Mouse (Mus musculus): Measurements from ENCODE around the gene Armc12. TPM values are rescaled to one million over a fixed set of nuclear protein-coding genes. Genes with fewer than 3 reads are reported as not detected.
A peak's percentile ranks its signal among the peaks of the same experiment; 100 is the strongest.

The Armc12 gene
- polyA plus RNA-seq, 1 experiment from 2014 or later, result not detected

GRCm38 (mm10) chr17:28557772-28558171 is 27.2 kb downstream of the Armc12 start:
- H3K9me3 ChIP-seq (replicated peaks; ENCODE audit: control insufficient read depth, low read length), result no peaks in the 10 kb centered on the region
- no peaks in the 10 kb centered on the region; the same call in 1 of the 2 replicates for H3K4me1 ChIP-seq (ENCODE audit: control insufficient read depth, insufficient read depth, low read length)
- 71% methylated on average over 6 of the region's 6 CpGs for WGBS (ENCODE audit: insufficient replicate concordance)
- H3K27me3 ChIP-seq (ENCODE audit: control insufficient read depth, insufficient read depth, low read length), result no peaks in the 10 kb centered on the region
- ATAC-seq (replicated peaks; ENCODE audit: insufficient number of reproducible peaks, low FRiP score, low TSS enrichment), result no peak
- H3K36me3 ChIP-seq (ENCODE audit: control insufficient read depth, insufficient read depth, low read length), result no peaks in the 10 kb centered on the region
- H3K4me3 ChIP-seq (ENCODE audit: low read depth, low read length), result no peak overlapping the region
- H3K9ac ChIP-seq (ENCODE audit: low read depth, low read length), result no peak overlapping the region
- no peak overlapping the region for H3K27ac ChIP-seq (ENCODE audit: low read depth, low read length)
- no peak overlapping the region for H3K4me2 ChIP-seq

GRCm38 (mm10) chr17:28560598-28560997 is 30.0 kb downstream of the Armc12 start, which contains the start of gene Clps:
Clps (minus strand) TSS chr17:28560766.
- no peaks in the 10 kb centered on the region for H3K27me3 ChIP-seq (ENCODE audit: control insufficient read depth, insufficient read depth, low read length)
- no peak within 1 kb of the TSS for H3K27ac ChIP-seq (ENCODE audit: low read depth, low read length)
- 51% methylated on average over 4 of the region's 4 CpGs for WGBS (ENCODE audit: insufficient replicate concordance)
- H3K36me3 ChIP-seq (ENCODE audit: control insufficient read depth, insufficient read depth, low read length), result no peaks in the 10 kb centered on the region
- no peaks in the 10 kb centered on the region for H3K9me3 ChIP-seq (replicated peaks; ENCODE audit: control insufficient read depth, low read length)
- H3K4me2 ChIP-seq, result no peak within 1 kb of the TSS
- no peak within 1 kb of the TSS for H3K4me3 ChIP-seq (ENCODE audit: low read depth, low read length)
- H3K4me1 ChIP-seq (ENCODE audit: control insufficient read depth, insufficient read depth, low read length), result no peaks in the 10 kb centered on the region; the same call in 1 of the 2 replicates
- no peak for ATAC-seq (replicated peaks; ENCODE audit: insufficient number of reproducible peaks, low FRiP score, low TSS enrichment)
- no peak within 1 kb of the TSS for H3K9ac ChIP-seq (ENCODE audit: low read depth, low read length)

- no peaks in the 10 kb centered on the region; the same call in 1 of the 2 replicates for H3K4me1 ChIP-seq (ENCODE audit: control insufficient read depth, insufficient read depth, low read length)
- ATAC-seq (replicated peaks; ENCODE audit: insufficient number of reproducible peaks, low FRiP score, low TSS enrichment), result no peak
- no peak overlapping the region for H3K27ac ChIP-seq (ENCODE audit: low read depth, low read length)
- no peak overlapping the region for H3K9ac ChIP-seq (ENCODE audit: low read depth, low read length)
- no peaks in the 10 kb centered on the region for H3K9me3 ChIP-seq (replicated peaks; ENCODE audit: control insufficient read depth, low read length)
- H3K4me3 ChIP-seq (ENCODE audit: low read depth, low read length), result no peak overlapping the region
- no peak overlapping the region for H3K4me2 ChIP-seq
- H3K36me3 ChIP-seq (ENCODE audit: control insufficient read depth, insufficient read depth, low read length), result no peaks in the 10 kb centered on the region
- WGBS (ENCODE audit: insufficient replicate concordance), result 58% methylated on average over 7 of the region's 7 CpGs
- no peaks in the 10 kb centered on the region for H3K27me3 ChIP-seq (ENCODE audit: control insufficient read depth, insufficient read depth, low read length)
Observed at GRCm38 (mm10) chr17:28561613-28562012, 31.0 kb downstream of the Armc12 start.

GRCm38 (mm10) chr17:28565181-28565580 is 34.6 kb downstream of the Armc12 start:
- Histone ChIP-seq H3K9me3 (replicated peaks; ENCODE audit: control insufficient read depth, low read length) (no peaks in the 10 kb centered on the region), H3K4me2 (no peak overlapping the region), H3K4me3 (ENCODE audit: low read depth, low read length) (no peak overlapping the region), H3K27ac (ENCODE audit: low read depth, low read length) (no peak overlapping the region), H3K36me3 (ENCODE audit: control insufficient read depth, insufficient read depth, low read length) (no peaks in the 10 kb centered on the region), H3K4me1 (ENCODE audit: control insufficient read depth, insufficient read depth, low read length) (no peaks in the 10 kb centered on the region; the same call in 1 of the 2 replicates), H3K27me3 (ENCODE audit: control insufficient read depth, insufficient read depth, low read length) (no peaks in the 10 kb centered on the region), H3K9ac (ENCODE audit: low read depth, low read length) (no peak overlapping the region)
- no peak for ATAC-seq (replicated peaks; ENCODE audit: insufficient number of reproducible peaks, low FRiP score, low TSS enrichment)

- H3K9me3 ChIP-seq (replicated peaks; ENCODE audit: control insufficient read depth, low read length), result no peaks in the 10 kb centered on the region
- H3K27me3 ChIP-seq (ENCODE audit: control insufficient read depth, insufficient read depth, low read length), result no peaks in the 10 kb centered on the region
- WGBS (ENCODE audit: insufficient replicate concordance), result 38% methylated on average over 3 of the region's 3 CpGs
- no peak overlapping the region for H3K27ac ChIP-seq (ENCODE audit: low read depth, low read length)
- no peak overlapping the region for H3K9ac ChIP-seq (ENCODE audit: low read depth, low read length)
- no peaks in the 10 kb centered on the region for H3K4me1 ChIP-seq (ENCODE audit: control insufficient read depth, insufficient read depth, low read length)
- no peaks in the 10 kb centered on the region for H3K36me3 ChIP-seq (ENCODE audit: control insufficient read depth, insufficient read depth, low read length)
- H3K4me2 ChIP-seq, result no peak overlapping the region
- no peak for ATAC-seq (replicated peaks; ENCODE audit: insufficient number of reproducible peaks, low FRiP score, low TSS enrichment)
- no peak overlapping the region for H3K4me3 ChIP-seq (ENCODE audit: low read depth, low read length)
Observed at GRCm38 (mm10) chr17:28567541-28567940, 36.9 kb downstream of the Armc12 start.

GRCm38 (mm10) chr17:28571868-28572267 is 41.3 kb downstream of the Armc12 start:
- 78% methylated on average over 3 of the region's 3 CpGs for WGBS (ENCODE audit: insufficient replicate concordance)
- Histone ChIP-seq H3K36me3 (ENCODE audit: control insufficient read depth, insufficient read depth, low read length) (no peaks in the 10 kb centered on the region), H3K4me1 (ENCODE audit: control insufficient read depth, insufficient read depth, low read length) (no peaks in the 10 kb centered on the region), H3K9ac (ENCODE audit: low read depth, low read length) (no peak overlapping the region), H3K27ac (ENCODE audit: low read depth, low read length) (no peak overlapping the region), H3K27me3 (ENCODE audit: control insufficient read depth, insufficient read depth, low read length) (no peaks in the 10 kb centered on the region), H3K4me3 (ENCODE audit: low read depth, low read length) (no peak overlapping the region), H3K9me3 (replicated peaks; ENCODE audit: control insufficient read depth, low read length) (no peaks in the 10 kb centered on the region), H3K4me2 (no peak overlapping the region)
- no peak for ATAC-seq (replicated peaks; ENCODE audit: insufficient number of reproducible peaks, low FRiP score, low TSS enrichment)

- H3K4me2 ChIP-seq, result no peak overlapping the region
- 68% methylated on average over 7 of the region's 7 CpGs for WGBS (ENCODE audit: insufficient replicate concordance)
- no peak overlapping the region for H3K4me3 ChIP-seq (ENCODE audit: low read depth, low read length)
- H3K27ac ChIP-seq (ENCODE audit: low read depth, low read length), result no peak overlapping the region
- no peaks in the 10 kb centered on the region for H3K4me1 ChIP-seq (ENCODE audit: control insufficient read depth, insufficient read depth, low read length)
- no peaks in the 10 kb centered on the region for H3K27me3 ChIP-seq (ENCODE audit: control insufficient read depth, insufficient read depth, low read length)
- no peak overlapping the region for H3K9ac ChIP-seq (ENCODE audit: low read depth, low read length)
- no peaks in the 10 kb centered on the region for H3K36me3 ChIP-seq (ENCODE audit: control insufficient read depth, insufficient read depth, low read length)
- ATAC-seq (replicated peaks; ENCODE audit: insufficient number of reproducible peaks, low FRiP score, low TSS enrichment), result no peak
- no peaks in the 10 kb centered on the region for H3K9me3 ChIP-seq (replicated peaks; ENCODE audit: control insufficient read depth, low read length)
Observed at GRCm38 (mm10) chr17:28572521-28572920, 41.9 kb downstream of the Armc12 start.

- WGBS (ENCODE audit: insufficient replicate concordance), result 77% methylated on average over 6 of the region's 6 CpGs
Observed at GRCm38 (mm10) chr17:28572941-28573340, 42.3 kb downstream of the Armc12 start.

GRCm38 (mm10) chr17:28575244-28576125 is 44.9 kb downstream of the Armc12 start, which contains the start of gene Lhfpl5:
Lhfpl5 (plus strand) TSS chr17:28575641.
- Histone ChIP-seq H3K27ac (ENCODE audit: low read depth, low read length) (no peak within 1 kb of the TSS), H3K9ac (ENCODE audit: low read depth, low read length) (no peak within 1 kb of the TSS), H3K27me3 (ENCODE audit: control insufficient read depth, insufficient read depth, low read length) (no peaks in the 10 kb centered on the region), H3K4me2 (peak within 1 kb of the TSS; percentile 57), H3K4me1 (ENCODE audit: control insufficient read depth, insufficient read depth, low read length) (no peaks in the 10 kb centered on the region), H3K4me3 (ENCODE audit: low read depth, low read length) (peak within 1 kb of the TSS; percentile 29), H3K9me3 (replicated peaks; ENCODE audit: control insufficient read depth, low read length) (no peaks in the 10 kb centered on the region), H3K36me3 (ENCODE audit: control insufficient read depth, insufficient read depth, low read length) (no peaks in the 10 kb centered on the region)
- ATAC-seq (replicated peaks; ENCODE audit: insufficient number of reproducible peaks, low FRiP score, low TSS enrichment), result peak; percentile 53
- WGBS (ENCODE audit: insufficient replicate concordance), result 16% methylated on average over 50 of the region's 50 CpGs

More at GRCm38 (mm10) chr17:28572941-28573340, 42.3 kb downstream of the Armc12 start:
- H3K27me3 ChIP-seq (ENCODE audit: control insufficient read depth, insufficient read depth, low read length), result no peaks in the 10 kb centered on the region
- no peak overlapping the region for H3K27ac ChIP-seq (ENCODE audit: low read depth, low read length)
- H3K9me3 ChIP-seq (replicated peaks; ENCODE audit: control insufficient read depth, low read length), result no peaks in the 10 kb centered on the region
- H3K4me1 ChIP-seq (ENCODE audit: control insufficient read depth, insufficient read depth, low read length), result no peaks in the 10 kb centered on the region
- H3K4me2 ChIP-seq, result no peak overlapping the region
- no peak overlapping the region for H3K4me3 ChIP-seq (ENCODE audit: low read depth, low read length)
- no peak for ATAC-seq (replicated peaks; ENCODE audit: insufficient number of reproducible peaks, low FRiP score, low TSS enrichment)
- no peak overlapping the region for H3K9ac ChIP-seq (ENCODE audit: low read depth, low read length)
- H3K36me3 ChIP-seq (ENCODE audit: control insufficient read depth, insufficient read depth, low read length), result no peaks in the 10 kb centered on the region
